Mouse (Mus musculus) liver, embryonic 14.5 days (tissue): ENCODE results near the gene Zfp866. TPM values are rescaled to one million over a fixed set of nuclear protein-coding genes. Genes with fewer than 3 reads are reported as not detected.

ENCODE experiments used
- ATAC-seq: fragments of 200-750 bp; cut with Nextera tagmentation; 2 replicates; pipeline ENCODE4 v1.8.0; 2017; ENCODE audit warnings: moderate number of reproducible peaks, mild to moderate bottlenecking, moderate library complexity; ENCODE audit not compliant: insufficient read depth
- DNase-seq, 3 experiments: peaks; one replicate each; pipeline ENCODE4 v3.0.0-alpha.2; 2012 to 2013; ENCODE audit warnings: low read depth in 3 of 3, low spot score in 3 of 3
- H3K27ac ChIP-seq: fragments of 300-500 bp; sonication (generic); 2 replicates; pipeline ENCODE4 v1.5.1; 2014; ENCODE audit warnings: moderate library complexity, mild to moderate bottlenecking, control low read depth, inconsistent platforms
- H3K27me3 ChIP-seq: fragments of 300-500 bp; sonication (generic); 2 replicates; pipeline ENCODE4 v1.6.1; 2014; ENCODE audit warnings: mild to moderate bottlenecking, low read length, moderate library complexity; ENCODE audit not compliant: control insufficient read depth, insufficient read depth
- H3K36me3 ChIP-seq: fragments of 300-500 bp; sonication (generic); replicated peaks from 2 replicates; pipeline ENCODE4 v1.6.1; 2014; ENCODE audit warnings: low read depth; ENCODE audit not compliant: control insufficient read depth, insufficient read depth
- H3K4me1 ChIP-seq, 2 experiments: fragments of 200-500 bp in 1 of 2; fragments of 300-500 bp in 1 of 2; sonication (generic) in 1 of 2; replicated peaks; 2 replicates each; pipeline ENCODE4 v1.6.1; 2012 to 2014; ENCODE audit warnings: antibody characterized with exemption in 1 of 2, inconsistent platforms in 1 of 2, low read length in 1 of 2; ENCODE audit not compliant: control insufficient read depth in 2 of 2, insufficient read depth in 2 of 2
- H3K4me2 ChIP-seq: fragments of 300-500 bp; sonication (generic); 2 replicates; pipeline ENCODE4 v1.6.1; 2014; ENCODE audit warnings: low read depth, mild to moderate bottlenecking, control low read depth, moderate library complexity
- H3K4me3 ChIP-seq, 2 experiments: fragments of 200-500 bp in 1 of 2; fragments of 300-500 bp in 1 of 2; sonication (generic) in 1 of 2; 2 replicates each; pipeline ENCODE4 v1.5.1; 2012 to 2014; ENCODE audit warnings: low read depth in 2 of 2, low read length in 2 of 2, mild to moderate bottlenecking in 2 of 2, control low read depth in 1 of 2, inconsistent platforms in 1 of 2, moderate library complexity in 1 of 2; ENCODE audit not compliant: insufficient read depth in 1 of 2
- H3K9ac ChIP-seq: fragments of 300-500 bp; sonication (generic); replicated peaks from 2 replicates; pipeline ENCODE4 v1.6.1; 2014; ENCODE audit warnings: mild to moderate bottlenecking, control low read depth, moderate library complexity
- H3K9me3 ChIP-seq: fragments of 300-500 bp; sonication (generic); 2 replicates; pipeline ENCODE4 v1.6.1; 2016; ENCODE audit warnings: low read length, mixed read lengths; ENCODE audit not compliant: control insufficient read depth
- CTCF ChIP-seq: IDR thresholded peaks from 2 replicates; pipeline ENCODE4 v1.5.1; 2016; ENCODE audit warnings: antibody characterized with exemption, low read depth, control low read depth
- EP300 ChIP-seq: IDR thresholded peaks from 2 replicates; pipeline ENCODE4 v1.6.1; 2016; ENCODE audit warnings: antibody characterized with exemption, low read depth
- WGBS: fragments of 180-500 bp; shearing (Covaris S2); extraction: QIAGEN DNeasy Blood & Tissue Kit; methylation state at CpG from one replicate; pipeline ENCODE4 v1.1.7; 2014; ENCODE audit not compliant: insufficient replicate concordance; 5-methylcytosine and 5-hydroxymethylcytosine counted together
- polyA plus RNA-seq, 2 experiments: library from polyadenylated mRNA; depleted of rRNA in 1 of 2; stranded (reverse) in 1 of 2; unstranded in 1 of 2; fragments of >200 nt; fragmentation: Nextera tagmentation in 1 of 2; extraction: Ambion mirVana in 1 of 2; gene quantifications; 2 replicates each; pipeline versions ENCODE4 v1.2.1 to v1.2.3; 2012 to 2014

The Zfp866 gene
- polyA plus RNA-seq, 2 experiments: 5.8 to 6.0 TPM

DNA sequence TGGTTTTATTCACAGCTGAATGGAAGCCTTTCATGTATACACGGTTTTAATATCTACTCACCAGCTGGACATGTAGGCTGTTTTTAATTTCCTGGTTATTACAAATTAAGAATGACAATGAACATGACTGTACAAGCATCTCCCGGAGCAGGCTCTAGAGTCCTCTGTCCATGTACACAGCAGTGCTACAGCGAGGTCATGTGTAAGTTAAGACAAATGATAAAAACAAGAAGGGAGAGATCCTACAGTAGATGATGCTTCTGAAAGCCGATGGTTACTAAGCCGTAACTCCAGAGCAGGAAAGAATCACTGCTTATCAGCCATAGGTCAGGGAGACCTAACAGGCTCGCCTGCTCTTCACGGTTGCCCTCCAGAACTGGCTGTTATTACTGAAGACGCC lies 77.5 kb downstream of the Zfp866 start:
- ATAC-seq (no peak), DNase-seq (no peak)
- Histone ChIP-seq H3K4me2 (no peak overlapping the region), H3K27me3 (no peaks in the 10 kb centered on the region), H3K9me3 (no peaks in the 10 kb centered on the region), H3K4me1 (peaks cover 3 to 10% of the 10 kb centered on the region in 2 experiments), H3K4me3 (no peak overlapping the region), H3K36me3 (peaks cover 28% of the 10 kb centered on the region), H3K27ac (no peak overlapping the region), H3K9ac (no peak overlapping the region)
- no peak for TF ChIP-seq EP300
- no peak for TF ChIP-seq CTCF
- 53% methylated on average over 8 of the region's 8 CpGs for WGBS

Other genes with a start within 250 kb of the Zfp866 start
- 3.4 and 4.1 TPM in 2 replicates for gene Zfp868, start 165.6 kb downstream of the Zfp866 start, polyA plus RNA-seq (2012; rRNA removed)
- 5.1 and 5.9 TPM in 2 replicates for gene Zfp868, start 165.6 kb downstream of the Zfp866 start, polyA plus RNA-seq (2014; fragmentation: Nextera tagmentation; extraction: Ambion mirVana)
- 0.30 and 0.32 TPM in 2 replicates for gene Zfp964, start 136.7 kb downstream of the Zfp866 start, polyA plus RNA-seq (2012; rRNA removed)
- 0.15 and 0.35 TPM in 2 replicates for gene Zfp964, start 136.7 kb downstream of the Zfp866 start, polyA plus RNA-seq (2014; fragmentation: Nextera tagmentation; extraction: Ambion mirVana)
- 2.7 and 4.9 TPM in 2 replicates for gene Zfp869, start 80.5 kb downstream of the Zfp866 start, polyA plus RNA-seq (2012; rRNA removed)
- 10.0 and 12.3 TPM in 2 replicates for gene Zfp869, start 80.5 kb downstream of the Zfp866 start, polyA plus RNA-seq (2014; fragmentation: Nextera tagmentation; extraction: Ambion mirVana)
- 1.2 and 1.8 TPM in 2 replicates for gene Zfp963, start 41.2 kb downstream of the Zfp866 start, polyA plus RNA-seq (2012; rRNA removed)
- gene Zfp963, start 41.2 kb downstream of the Zfp866 start, polyA plus RNA-seq (2014; fragmentation: Nextera tagmentation; extraction: Ambion mirVana): 1.9 and 2.0 TPM in 2 replicates
- 0.32 TPM in 1 of 2 replicates, not detected in the other for gene Gm20422, start 16.3 kb downstream of the Zfp866 start, polyA plus RNA-seq (2012; rRNA removed)
- gene Gm20422, start 16.3 kb downstream of the Zfp866 start, polyA plus RNA-seq (2014; fragmentation: Nextera tagmentation; extraction: Ambion mirVana): 1.0 TPM in 1 of 2 replicates, not detected in the other
- 19.6 and 24.5 TPM in 2 replicates for gene Atp13a1, start within 50 bp of the Zfp866 start, polyA plus RNA-seq (2012; rRNA removed)
- gene Atp13a1, start within 50 bp of the Zfp866 start, polyA plus RNA-seq (2014; fragmentation: Nextera tagmentation; extraction: Ambion mirVana): 14.1 and 15.6 TPM in 2 replicates
- gene Gmip, start 17.5 kb upstream of the Zfp866 start, polyA plus RNA-seq (2012; rRNA removed): 4.8 and 5.8 TPM in 2 replicates
- gene Gmip, start 17.5 kb upstream of the Zfp866 start, polyA plus RNA-seq (2014; fragmentation: Nextera tagmentation; extraction: Ambion mirVana): 1.7 and 3.9 TPM in 2 replicates
- gene Lpar2, start 31.3 kb upstream of the Zfp866 start, polyA plus RNA-seq (2012; rRNA removed): 0.40 and 0.44 TPM in 2 replicates
- gene Lpar2, start 31.3 kb upstream of the Zfp866 start, polyA plus RNA-seq (2014; fragmentation: Nextera tagmentation; extraction: Ambion mirVana): 0.04 and 0.06 TPM in 2 replicates
- gene Pbx4, start 41.3 kb upstream of the Zfp866 start, polyA plus RNA-seq (2012; rRNA removed): 2.0 and 2.5 TPM in 2 replicates
- gene Pbx4, start 41.3 kb upstream of the Zfp866 start, polyA plus RNA-seq (2014; fragmentation: Nextera tagmentation; extraction: Ambion mirVana): 1.7 and 3.7 TPM in 2 replicates
- gene Cilp2, start 96.5 kb upstream of the Zfp866 start, polyA plus RNA-seq (2012; rRNA removed): 0.03 and 0.04 TPM in 2 replicates
- gene Cilp2, start 96.5 kb upstream of the Zfp866 start, polyA plus RNA-seq (2014; fragmentation: Nextera tagmentation; extraction: Ambion mirVana): 0.03 TPM in 1 of 2 replicates, not detected in the other
- gene Tssk6, start 111.0 kb upstream of the Zfp866 start, polyA plus RNA-seq (2012; rRNA removed): 0.41 and 0.50 TPM in 2 replicates
- gene Tssk6, start 111.0 kb upstream of the Zfp866 start, polyA plus RNA-seq (2014; fragmentation: Nextera tagmentation; extraction: Ambion mirVana): 1.7 and 1.9 TPM in 2 replicates
- gene Ndufa13, start 111.4 kb upstream of the Zfp866 start, polyA plus RNA-seq (2012; rRNA removed): 26.2 and 44.8 TPM in 2 replicates
- 109 and 113 TPM in 2 replicates for gene Ndufa13, start 111.4 kb upstream of the Zfp866 start, polyA plus RNA-seq (2014; fragmentation: Nextera tagmentation; extraction: Ambion mirVana)
- 0.30 and 0.36 TPM in 2 replicates for gene Yjefn3, start 111.5 kb upstream of the Zfp866 start, polyA plus RNA-seq (2012; rRNA removed)
- gene Yjefn3, start 111.5 kb upstream of the Zfp866 start, polyA plus RNA-seq (2014; fragmentation: Nextera tagmentation; extraction: Ambion mirVana): 0.77 and 0.79 TPM in 2 replicates
- gene Gatad2a, start 205.2 kb upstream of the Zfp866 start, polyA plus RNA-seq (2012; rRNA removed): 18.3 and 19.2 TPM in 2 replicates
- 22.7 and 32.9 TPM in 2 replicates for gene Gatad2a, start 205.2 kb upstream of the Zfp866 start, polyA plus RNA-seq (2014; fragmentation: Nextera tagmentation; extraction: Ambion mirVana)